Mouse (Mus musculus): ENCODE results near the gene Mogat1.
"Not testable (repeated sequence)": the region's sequence is repeated elsewhere in the genome, so short reads cannot be mapped to it uniquely, and the experiment has no call there.

The Mogat1 gene

DNA sequence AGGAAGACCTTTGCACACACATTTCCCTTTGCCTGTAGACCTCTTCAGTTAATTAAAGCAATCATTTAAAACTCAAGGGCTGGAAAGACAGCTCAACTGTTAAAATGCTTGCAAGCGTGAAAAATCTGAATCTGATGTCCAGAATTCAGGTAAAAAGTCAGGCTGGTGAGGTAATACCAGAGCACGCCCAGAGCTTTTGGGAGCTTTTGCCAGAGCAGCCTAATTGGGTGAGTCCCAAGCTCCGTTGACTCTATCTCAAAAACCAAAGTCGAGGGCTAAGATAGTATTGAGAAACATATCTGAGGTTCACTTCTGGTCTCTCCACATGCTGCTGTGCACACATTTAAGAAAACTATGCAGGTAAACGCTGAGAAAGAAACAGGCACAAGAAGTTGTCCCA is at the start of gene Mogat1:
Gene Mogat1 (plus strand): TSS at position 130 of the 400 bp plus-strand sequence.
- DNase-seq (ENCODE audit: low read depth, low spot score) = no peak

DNA sequence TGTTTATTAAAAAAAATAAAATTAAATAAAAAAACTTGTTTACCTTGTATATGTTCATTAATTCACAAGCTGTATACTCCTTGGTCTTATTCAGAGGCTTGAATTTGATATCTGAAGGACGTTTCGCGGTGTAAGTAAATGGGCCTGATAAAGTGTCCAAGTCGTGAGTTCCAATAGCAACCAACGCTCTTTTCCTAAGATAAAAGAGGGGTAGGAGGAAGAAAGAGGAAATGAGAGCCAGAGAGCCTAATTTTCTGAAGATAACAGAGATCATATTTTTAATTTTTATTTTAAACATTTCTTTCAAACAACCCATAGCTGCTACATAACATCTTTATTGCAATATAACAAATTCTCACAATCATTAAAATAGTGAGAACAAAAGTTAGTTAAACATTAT is 38.4 kb upstream of the Mogat1 start:
- DNase-seq (ENCODE audit: low read depth, low spot score) = no peak

DNA sequence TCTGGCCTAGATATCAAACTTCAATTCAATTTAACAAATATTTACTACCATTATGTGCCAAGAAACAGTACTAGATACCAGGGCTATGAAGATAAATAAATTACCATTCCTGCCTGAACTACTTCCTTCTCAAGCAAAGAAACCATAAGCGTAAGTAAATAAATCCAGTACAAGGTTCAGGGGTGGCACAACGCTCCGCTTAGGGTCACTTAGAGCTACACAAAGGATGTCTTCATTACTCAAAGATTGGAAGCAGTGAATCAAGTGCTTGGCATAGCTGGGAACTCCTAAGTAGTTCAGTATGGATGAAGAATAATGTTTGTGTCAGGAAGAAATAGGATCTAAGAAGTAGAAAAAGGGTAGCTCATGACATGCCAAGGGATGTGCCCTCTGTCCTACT is 27.4 kb upstream of the Mogat1 start:
- DNase-seq (ENCODE audit: low read depth, low spot score) = no peak

DNA sequence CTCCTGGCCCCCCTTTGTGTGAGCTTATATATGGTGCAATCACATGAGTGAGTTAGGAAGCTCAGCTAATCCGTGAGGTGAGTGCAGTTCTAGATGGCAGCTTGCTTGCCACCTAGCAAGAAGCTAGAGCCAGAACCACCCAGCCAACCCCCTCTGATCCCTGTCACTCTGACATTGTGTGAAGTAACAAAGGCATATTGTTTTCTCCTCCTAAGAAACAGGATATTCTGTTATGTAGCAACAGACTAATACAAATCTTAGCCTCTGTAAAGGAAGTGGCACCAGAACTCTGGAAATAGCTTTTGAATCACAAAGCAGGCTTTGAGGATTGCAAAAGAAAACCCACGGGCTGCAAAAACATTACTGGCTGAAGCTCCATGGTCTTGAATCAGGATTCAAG is 26.4 kb upstream of the Mogat1 start:
- no peak for DNase-seq (ENCODE audit: low read depth, low spot score)

DNA sequence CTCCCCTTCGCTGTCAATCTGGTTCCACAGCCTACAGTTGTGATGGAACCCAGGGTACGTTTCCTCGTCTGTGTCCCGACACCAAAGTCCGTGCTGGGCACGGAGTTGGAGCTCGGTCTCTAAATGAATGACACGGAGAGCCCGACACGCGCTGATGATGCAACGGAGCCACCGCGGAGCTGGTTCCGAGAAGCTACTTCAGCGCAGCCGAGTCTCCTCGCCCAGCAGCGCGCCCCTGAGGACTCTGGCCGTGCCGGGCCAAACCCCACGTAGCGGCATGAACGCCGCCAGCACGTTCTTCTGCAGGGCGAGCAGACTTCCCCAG is 22.4 kb upstream of the Mogat1 start:
- no peak for DNase-seq (ENCODE audit: low read depth, low spot score)

DNA sequence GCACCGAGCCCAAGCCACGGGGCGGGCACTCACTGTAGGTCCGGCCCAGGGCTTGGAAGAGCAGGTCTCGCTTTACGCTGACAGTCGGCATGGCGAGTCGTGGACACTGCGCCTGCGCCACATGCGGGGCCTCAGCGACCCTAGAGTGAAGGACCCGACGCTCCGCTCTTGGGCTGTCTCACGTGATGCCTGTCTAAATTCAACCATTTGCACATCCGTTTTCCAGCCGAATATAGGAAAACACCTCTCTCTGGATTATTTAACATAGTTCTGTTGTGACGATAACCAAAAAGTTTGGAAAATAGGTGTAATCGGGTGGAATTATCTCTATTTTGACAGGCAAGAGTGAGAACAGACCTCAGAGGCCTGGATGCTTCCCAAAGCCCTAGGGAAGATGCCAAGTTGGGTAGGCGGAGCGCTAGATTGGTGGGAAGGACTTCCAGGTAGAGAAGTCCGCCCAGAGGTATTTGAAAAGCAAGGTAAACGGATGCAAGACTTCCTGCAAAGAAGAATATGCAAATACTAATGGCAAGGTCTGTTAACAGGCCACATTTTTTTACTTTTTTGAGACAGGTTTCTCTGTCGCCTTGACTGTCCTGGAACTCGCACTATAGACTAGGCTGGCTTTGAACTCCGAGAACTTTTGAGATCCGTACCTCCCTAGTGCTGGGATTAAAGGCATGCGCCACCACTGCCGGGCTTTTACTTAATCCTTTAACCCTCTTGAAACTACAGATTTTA is 21.9 kb upstream of the Mogat1 start, which contains the start of gene Farsb:
Gene Farsb (minus strand): TSS at position 146 of the 741 bp plus-strand sequence.
- peak; percentile 97 for DNase-seq (ENCODE audit: low read depth, low spot score)

DNA sequence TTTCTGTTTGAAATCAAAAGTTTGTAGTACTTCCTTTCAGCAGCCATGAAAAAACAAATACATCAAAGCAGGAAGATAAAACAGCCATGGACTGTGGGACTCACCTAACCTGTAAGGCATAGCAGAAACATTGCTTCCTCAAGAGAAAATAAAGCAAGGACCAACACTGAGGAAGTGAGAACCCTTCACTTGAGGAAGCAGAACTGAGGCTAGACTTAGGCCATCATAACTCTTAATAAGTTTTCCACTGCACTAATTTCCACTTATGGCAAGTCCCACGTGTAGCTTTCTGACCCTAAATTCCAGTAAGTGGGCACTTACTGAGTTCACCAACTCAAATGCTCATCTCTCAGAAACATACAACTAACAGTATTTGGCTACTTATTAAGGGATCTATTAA is 20.6 kb upstream of the Mogat1 start:
- no peak for DNase-seq (ENCODE audit: low read depth, low spot score)

DNA sequence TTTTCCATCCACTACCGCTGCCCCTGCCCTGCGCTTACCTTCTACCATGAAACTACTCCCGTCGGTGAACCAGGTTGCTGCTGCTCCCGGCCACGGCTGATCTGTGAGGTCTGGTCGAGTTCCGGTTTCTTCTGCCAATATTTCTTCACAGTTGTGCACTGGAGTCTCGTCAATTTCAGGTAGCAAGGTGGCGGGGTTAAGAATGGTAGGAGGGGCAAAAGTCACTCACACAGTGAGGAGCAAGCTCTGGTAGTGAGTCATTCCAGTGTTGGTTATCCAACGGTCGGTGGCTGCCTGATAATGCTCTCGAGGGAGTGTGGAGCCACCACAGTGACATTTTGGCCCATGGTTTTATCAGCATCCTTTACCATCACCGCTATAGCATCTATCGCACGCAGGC is 9.8 kb upstream of the Mogat1 start:
- no peak for DNase-seq (ENCODE audit: low read depth, low spot score)

DNA sequence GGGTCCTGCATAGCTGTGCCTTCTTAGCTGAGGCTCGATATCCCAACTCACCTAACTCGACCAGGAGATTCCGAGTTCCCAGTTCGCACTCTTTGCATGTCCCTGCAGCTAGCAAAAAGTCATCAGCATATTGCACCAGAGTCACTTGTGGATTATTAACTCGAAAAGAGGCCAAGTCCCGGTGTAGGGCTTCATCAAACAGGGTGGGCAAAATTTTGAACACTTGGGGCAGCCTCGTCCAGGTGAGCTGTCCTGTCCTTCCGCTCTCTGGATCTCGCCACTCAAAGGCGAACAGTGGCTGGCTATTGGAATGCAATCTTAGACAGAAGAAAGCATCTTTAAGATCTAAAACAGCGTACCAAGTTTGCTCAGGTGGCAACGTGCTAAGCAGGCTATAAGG is 8.9 kb upstream of the Mogat1 start:
- DNase-seq (ENCODE audit: low read depth, low spot score) = not testable (repeated sequence)

DNA sequence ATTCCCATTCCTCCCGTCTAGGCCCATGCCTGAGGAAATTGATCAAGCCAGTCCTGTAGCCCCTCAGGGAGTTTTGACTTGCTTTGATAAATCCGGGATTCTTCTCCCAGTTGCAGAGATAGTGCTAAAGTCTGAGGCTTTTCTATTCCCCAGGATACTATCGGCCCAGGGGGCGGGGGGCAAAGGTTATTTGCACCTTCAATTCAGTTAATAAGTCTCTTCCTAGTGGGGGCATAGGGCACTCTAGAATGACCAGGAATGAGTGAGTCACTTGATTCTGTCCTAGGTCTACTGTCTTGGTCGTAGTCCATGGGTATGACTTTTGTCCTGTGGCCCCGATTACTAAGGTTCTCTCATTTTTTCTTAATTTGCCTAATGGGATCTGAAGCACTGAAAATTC is 8.3 kb upstream of the Mogat1 start:
- no peak for DNase-seq (ENCODE audit: low read depth, low spot score)

DNA sequence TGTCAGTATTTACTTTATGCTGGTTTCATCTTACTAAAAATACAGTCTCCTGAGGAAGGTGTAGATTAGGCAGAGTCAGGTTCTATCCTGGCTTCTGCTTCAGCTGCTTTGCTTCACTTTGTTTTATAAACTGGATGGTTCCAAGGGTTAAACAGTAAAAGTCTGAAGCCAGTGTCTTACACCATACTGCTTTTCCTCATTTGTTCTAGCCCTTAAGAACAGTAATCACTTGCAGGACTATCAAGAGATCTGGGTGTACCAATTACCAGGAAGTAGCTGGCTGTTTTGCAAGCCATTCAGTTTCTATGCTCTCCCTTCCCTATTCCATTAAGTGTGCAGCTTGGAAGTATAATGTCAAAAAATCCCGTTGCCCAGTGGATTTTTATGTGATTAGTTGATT is 3.7 kb upstream of the Mogat1 start:
- no peak for DNase-seq (ENCODE audit: low read depth, low spot score)

DNA sequence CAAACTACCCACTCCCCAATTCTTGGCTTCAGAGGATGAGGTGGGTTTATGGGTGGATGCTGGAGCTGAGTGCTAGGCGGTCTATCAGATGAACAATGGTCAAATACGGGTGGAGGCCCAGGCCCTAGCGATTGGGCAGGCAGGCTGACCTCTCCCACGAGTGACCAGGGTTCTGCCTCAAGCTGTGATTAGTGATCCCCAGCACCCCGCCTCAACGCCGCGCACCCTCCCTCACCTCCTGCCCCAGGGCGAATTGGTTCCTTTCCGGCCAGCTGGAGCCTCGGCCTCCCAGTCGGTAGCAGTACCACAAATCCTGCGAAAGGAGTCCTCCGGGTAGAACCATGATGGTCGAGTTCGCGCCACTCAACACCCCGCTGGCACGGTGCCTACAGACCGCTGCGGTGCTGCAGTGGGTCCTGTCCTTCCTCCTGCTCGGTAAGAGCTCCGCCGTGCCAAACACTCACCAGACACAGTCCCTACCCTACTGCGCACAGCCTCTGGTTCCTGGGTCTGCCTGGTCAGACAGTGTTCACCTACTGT is 900 bp downstream of the Mogat1 start, which contains the start of gene BC035947:
Gene BC035947 (minus strand): TSS at position 538 of the 540 bp plus-strand sequence.
- DNase-seq (ENCODE audit: low read depth, low spot score) = peak; percentile 40

DNA sequence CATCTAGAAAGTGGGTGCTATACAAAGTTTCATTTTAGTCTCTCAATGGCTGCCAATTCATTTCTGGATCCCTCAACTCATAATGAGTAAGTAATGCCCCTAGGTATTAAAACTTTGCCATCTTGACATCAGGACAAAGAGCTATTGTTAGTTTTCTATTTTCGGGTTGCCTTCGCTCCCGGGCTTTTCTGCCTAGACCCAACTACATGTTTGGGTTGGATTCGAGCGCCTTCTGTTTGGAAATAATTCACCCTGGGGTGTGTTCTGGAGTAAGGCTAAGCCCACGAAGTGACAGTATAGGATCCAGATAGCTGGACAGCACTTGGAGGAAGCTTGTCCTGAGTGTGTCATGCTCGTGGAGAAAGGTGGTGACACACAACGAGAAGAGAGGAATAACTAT is 2.0 kb downstream of the Mogat1 start:
- DNase-seq (ENCODE audit: low read depth, low spot score) = no peak

DNA sequence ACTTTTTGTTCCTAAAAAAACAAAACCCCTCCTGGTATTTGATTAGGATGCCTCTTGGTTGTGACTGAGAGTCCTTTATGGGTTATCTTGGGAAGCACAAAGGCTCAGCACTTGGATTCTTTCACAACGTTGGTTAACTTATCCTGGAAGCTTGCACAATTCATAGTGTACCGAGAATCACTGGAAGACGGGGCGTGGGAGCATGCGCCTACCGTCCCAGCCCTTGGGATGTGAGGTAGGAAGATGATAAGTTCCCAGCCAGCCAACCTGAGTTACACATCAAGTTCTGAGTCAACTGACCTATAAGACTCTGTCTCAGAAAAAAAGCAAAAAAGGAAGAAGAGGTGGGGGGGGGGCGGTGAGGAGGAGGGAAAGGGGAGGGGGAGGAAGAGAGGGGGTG is 8.1 kb downstream of the Mogat1 start:
- no peak for DNase-seq (ENCODE audit: low read depth, low spot score)

DNA sequence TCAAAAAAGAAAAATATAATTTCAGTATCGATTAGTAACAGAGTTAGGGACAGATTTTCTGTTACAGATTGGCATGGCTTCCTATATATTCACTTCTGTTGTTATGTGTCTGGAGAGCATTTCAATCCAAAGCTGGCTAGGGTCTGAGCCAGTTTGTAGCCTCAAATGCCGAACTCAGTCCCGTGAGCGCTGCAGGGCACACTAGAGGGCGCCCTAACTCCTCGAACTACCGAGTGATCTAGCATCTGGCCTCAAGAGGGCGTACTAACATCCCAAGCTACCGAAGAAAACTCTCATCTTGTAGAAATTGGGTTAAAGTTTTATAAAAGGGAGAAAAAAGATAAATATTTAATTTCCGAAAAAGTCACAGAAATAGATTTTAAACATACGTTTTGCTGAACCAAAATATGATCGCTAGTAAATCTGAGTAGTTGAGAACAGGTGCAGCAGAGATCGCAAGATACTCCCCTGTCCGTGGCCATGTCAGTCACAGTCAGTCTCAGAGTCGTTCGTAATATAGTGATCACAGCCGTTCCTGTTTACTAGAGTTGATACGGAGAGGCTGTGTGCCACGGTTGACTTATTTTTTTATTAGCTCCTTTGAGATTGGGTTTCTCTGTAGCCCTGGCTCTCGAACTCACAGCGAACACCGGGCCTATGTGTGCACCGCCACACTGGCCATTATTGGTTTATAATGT is 14.5 kb downstream of the Mogat1 start:
- DNase-seq (ENCODE audit: low read depth, low spot score) = peak; percentile 84

DNA sequence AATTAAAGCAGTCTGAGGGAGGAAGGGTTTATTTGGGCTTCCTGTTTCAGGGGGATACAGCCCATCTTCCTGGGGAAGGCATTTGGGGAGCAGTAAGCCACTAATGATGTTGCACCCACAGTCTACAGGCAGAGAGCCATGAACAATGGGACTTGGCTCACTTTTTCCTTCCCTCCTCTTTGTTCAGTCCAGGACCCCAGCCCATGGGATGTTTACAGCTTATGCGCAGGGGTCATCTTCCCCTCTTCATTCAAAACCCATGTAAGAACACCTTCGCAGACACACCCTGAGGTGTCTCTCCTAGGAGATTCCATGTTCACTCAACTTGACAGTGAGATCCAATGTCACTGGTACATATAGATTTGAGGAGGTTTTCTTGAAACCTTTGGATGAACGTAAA is 17.6 kb downstream of the Mogat1 start:
- DNase-seq (ENCODE audit: low read depth, low spot score) = no peak

DNA sequence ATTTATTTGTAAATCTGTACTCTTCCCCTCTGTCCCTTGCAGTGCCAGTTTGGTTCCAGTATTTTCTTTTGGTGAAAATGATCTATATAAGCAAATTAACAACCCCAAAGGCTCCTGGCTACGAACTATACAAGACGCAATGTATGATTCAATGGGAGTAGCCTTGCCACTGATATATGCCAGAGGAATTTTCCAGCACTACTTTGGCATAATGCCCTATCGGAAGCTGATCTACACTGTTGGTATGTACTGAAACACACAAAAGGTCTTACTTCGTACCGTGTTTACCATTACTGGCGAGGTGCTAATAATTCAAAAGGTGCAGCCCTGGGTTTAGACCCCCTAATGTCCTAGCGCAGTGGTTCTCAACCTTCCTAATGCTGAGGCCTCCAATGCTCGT is 18.2 kb downstream of the Mogat1 start:
- no peak for DNase-seq (ENCODE audit: low read depth, low spot score)

DNA sequence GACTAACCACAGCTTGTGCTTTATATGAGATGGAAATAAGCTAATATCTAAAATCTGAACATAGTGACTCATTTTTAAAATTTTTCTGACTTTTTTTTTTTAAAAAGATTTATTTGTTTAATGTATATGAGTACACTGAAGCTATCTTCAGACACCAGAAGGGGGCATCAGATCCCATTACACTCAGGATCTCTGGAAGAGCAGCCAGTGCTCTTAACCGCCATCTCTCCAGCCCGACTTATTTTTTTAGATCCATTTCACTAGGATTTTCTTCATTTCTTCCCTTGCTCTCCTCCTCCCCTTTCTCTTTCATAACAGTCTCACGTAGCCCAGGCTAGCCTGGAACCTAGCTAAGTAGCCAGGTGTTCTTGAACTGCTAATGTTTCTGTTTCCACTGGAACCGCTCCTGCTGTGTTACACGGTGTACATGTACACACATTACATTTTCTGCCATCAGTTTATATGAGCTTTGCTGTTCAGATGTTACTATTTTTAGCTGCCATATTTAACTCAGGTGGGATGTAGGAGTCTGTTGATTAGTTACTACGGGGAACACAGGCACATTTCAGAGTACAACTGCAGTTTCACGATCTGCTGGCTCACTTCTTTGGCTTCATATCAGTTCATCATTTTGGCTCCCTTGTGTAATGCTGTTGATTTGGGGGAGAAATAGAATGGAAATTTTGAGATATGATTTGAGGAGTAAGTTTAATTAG is 19.9 kb downstream of the Mogat1 start:
- DNase-seq (ENCODE audit: low read depth, low spot score) = no peak

DNA sequence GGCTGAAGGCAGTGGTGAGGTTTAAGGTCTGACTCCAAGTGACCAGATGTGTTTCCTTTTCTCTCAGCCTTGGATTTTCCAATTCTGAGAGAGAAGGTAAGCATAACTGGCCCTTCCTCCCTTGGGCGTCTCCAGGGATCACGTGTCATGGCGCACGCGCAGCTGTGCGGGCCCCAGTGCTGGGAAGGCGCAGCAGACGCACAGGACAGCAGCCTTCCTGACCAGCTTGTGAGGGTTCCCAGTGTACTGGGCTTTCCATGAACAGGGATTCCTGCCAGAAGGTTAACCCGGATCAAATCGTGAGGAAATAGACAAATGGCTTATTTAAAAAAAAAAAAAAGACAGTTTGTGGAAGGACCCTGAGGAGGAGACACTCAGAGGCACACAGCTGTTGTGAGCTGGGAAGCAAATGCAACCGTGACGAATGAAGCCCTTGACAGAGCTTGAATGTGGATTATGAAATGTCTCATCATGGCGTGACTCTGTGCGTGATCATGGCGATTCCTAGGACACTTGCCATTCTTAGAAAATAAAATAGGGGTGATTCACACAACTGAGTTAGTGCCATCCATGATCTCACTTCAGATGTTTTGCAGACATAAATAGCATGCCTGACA is 21.5 kb downstream of the Mogat1 start:
- peak; percentile 68 for DNase-seq (ENCODE audit: low read depth, low spot score)

DNA sequence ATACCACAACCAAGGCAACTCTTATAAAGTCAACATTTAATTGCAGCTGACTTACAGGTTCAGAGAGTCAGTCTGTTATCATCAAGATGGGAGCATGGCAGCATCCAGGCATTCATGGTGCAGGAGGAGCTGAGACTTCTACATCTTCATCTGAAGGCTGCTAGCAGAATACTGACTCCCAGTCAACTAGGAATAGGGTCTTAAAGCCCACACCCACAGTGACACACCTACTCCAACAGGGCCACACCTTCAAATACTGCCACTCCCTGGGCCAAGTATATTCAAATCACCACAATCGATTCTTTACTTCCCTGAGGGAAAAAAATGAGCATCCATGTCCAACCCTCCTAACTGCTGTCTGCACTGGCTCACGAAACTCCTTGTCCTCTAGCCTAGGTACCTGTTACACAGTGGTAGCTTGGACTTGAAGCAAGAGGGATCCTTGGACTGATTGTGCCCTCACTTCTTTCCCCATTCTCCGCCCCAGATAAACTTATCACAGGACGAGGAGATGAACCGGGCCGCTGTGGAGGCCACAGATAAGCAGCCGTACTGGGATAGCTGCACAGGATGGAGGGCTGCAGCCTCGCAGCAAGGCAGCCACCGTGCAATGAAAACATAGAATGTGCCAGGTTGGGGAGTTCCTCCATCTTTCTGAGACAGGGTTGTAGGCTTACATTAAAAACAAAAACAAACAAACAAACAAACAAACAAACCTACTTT is 23.8 kb downstream of the Mogat1 start:
- DNase-seq (ENCODE audit: low read depth, low spot score) = no peak
